Mouse (Mus musculus) small intestine, adult 2 months (tissue): ENCODE results near the gene Dhrs9. TPM values are rescaled to one million over a fixed set of nuclear protein-coding genes. Genes with fewer than 3 reads are reported as not detected.

Experiments used
- H3K27ac ChIP-seq: fragments of 200-500 bp; 2 replicates; pipeline ENCODE4 v1.5.1; 2012; ENCODE audit warnings: low read depth, low read length, control low read depth, inconsistent platforms; ENCODE audit not compliant: insufficient read depth
- H3K27me3 ChIP-seq: fragments of 200-500 bp; 2 replicates; pipeline ENCODE4 v1.6.1; 2012; ENCODE audit warnings: mild to moderate bottlenecking, moderate library complexity, low read length, inconsistent platforms; ENCODE audit not compliant: control insufficient read depth, insufficient read depth
- H3K36me3 ChIP-seq: fragments of 200-500 bp; 2 replicates; pipeline ENCODE4 v1.6.1; 2012; ENCODE audit warnings: mild to moderate bottlenecking, low read length, control low read depth, inconsistent platforms; ENCODE audit not compliant: control insufficient read depth, insufficient read depth
- H3K4me1 ChIP-seq: fragments of 200-500 bp; 2 replicates; pipeline ENCODE4 v1.6.1; 2012; ENCODE audit warnings: low read length, inconsistent platforms, mixed read lengths; ENCODE audit not compliant: control insufficient read depth, insufficient read depth, insufficient read length
- H3K4me3 ChIP-seq: fragments of 200-500 bp; 2 replicates; pipeline ENCODE4 v1.5.1; 2012; ENCODE audit warnings: low read depth, mild to moderate bottlenecking, control low read depth, inconsistent platforms, low read length, moderate library complexity
- CTCF ChIP-seq: fragments of 200-500 bp; IDR thresholded peaks from 2 replicates; pipeline ENCODE4 v1.5.1; 2012; ENCODE audit warnings: low read depth, mild to moderate bottlenecking, control low read depth, inconsistent platforms, low read length, moderate library complexity, mixed read lengths; ENCODE audit not compliant: insufficient replicate concordance, insufficient read length; ENCODE audit errors: extremely low read depth
- POLR2A ChIP-seq: fragments of 200-500 bp; IDR thresholded peaks from 2 replicates; pipeline ENCODE4 v1.6.1; 2012; ENCODE audit warnings: low read depth, mild to moderate bottlenecking, control low read depth, inconsistent platforms, low read length, moderate library complexity
- WGBS: fragments of 180-500 bp; shearing (Covaris S2); methylation state at CpG from one replicate; pipeline ENCODE4 v1.1.7; 2018; 5-methylcytosine and 5-hydroxymethylcytosine counted together
- polyA plus RNA-seq: library from polyadenylated mRNA; depleted of rRNA; stranded (reverse); fragments of >200 nt; gene quantifications from 2 replicates; pipeline ENCODE4 v1.2.3, GENCODE M21; 2012

Dhrs9 gene
- polyA plus RNA-seq, 1 experiment, result 0.34 TPM

DNA sequence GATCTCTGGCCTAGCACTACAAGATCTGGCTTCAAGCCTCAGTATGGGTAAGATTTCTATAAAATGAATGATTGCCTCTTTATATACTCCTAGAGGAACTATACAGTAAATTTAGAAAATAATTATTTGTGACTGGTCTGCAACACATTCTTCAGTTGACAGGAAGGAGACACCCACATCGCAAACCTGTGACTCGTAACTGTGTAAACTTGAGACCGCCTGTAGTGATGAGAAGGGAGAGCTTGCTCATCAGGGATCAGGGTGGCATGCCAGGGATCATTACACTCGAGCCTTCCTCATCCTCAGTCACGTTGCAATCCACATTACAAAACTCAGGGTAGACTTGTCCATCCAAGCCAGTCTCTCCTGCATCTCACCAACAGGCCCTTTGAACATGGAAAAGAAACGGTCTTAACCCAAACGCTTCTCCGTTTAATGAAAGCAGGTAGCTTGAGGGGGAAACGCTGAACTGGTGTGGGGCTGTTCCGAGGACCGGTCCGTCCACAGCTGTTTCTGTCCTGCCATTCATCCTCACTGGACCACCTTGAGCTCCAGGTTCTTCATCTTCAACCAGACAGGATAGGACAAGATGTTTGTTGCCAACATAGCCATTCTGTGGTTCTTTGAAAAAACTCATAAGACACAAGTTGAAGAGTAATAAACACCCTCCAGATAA lies 16.7 kb downstream of the Dhrs9 start:
- no peak for TF ChIP-seq CTCF
- no peak for TF ChIP-seq POLR2A
- Histone ChIP-seq H3K4me3 (no peak overlapping the region), H3K27me3 (no peaks in the 10 kb centered on the region), H3K36me3 (no peaks in the 10 kb centered on the region), H3K4me1 (peaks cover 1% of the 10 kb centered on the region; the same call in 1 of the 2 replicates), H3K27ac (no peak overlapping the region)
- 86% methylated on average over 12 of the region's 12 CpGs for WGBS

DNA sequence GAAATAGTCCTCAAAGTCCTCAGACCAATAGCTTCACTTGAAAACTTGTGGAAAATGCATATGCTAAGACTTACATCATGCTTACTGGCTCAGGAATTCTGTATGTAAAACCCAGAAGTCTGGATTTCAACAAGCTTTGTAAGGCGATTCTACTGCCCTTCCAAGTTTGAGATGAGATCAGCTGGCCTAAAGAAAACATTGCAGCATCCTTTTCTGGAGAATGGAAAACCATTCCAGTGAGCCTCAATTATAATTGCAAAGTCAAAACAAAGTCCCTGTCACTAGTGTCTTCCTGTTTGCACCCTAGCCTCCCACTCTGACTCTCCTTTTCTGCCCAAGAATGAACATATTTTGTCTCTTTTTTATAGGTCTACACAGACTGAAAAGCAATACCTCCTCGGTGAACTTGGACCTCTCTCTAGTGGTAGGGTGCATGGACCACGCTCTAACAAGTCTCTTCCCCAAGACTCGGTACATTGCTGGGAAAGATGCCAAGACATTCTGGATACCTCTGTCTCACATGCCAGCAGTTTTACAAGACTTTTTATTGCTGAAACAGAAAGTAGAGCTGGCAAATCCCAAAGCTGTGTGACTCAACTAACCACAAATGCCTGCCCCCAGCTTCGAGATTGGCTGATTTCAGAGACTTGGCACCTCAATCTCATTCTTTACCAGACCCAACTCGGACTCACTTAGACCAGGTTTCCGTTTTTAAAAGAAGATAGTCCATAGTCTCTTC lies 20.8 kb downstream of the Dhrs9 start:
- Histone ChIP-seq H3K27ac (no peak overlapping the region), H3K36me3 (no peaks in the 10 kb centered on the region), H3K4me1 (peaks cover 1% of the 10 kb centered on the region; the same call in 1 of the 2 replicates), H3K4me3 (no peak overlapping the region), H3K27me3 (no peaks in the 10 kb centered on the region)
- 31% methylated on average over 7 of the region's 7 CpGs for WGBS
- no peak for TF ChIP-seq POLR2A
- no peak for TF ChIP-seq CTCF

DNA sequence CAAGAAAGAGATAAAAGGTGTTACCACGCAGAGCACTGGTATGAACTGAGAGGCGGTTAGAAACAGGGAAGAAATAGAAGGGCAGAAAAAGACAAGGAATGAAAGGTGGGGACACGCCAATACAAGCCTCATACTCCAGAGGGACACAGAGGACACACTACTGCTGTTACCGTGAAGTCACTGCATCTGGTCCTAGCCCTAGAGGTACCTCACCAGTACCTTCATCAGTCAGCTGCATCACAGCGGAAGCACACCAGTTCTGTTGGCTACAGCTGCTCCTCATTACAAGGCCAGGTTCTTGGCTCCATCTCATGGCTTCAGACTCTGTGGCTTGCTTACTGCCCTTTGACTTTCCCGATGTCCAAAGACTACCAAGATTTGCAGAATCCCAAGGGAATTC lies 21.6 kb downstream of the Dhrs9 start:
- Histone ChIP-seq H3K27me3 (no peaks in the 10 kb centered on the region), H3K36me3 (no peaks in the 10 kb centered on the region), H3K27ac (no peak overlapping the region), H3K4me3 (no peak overlapping the region), H3K4me1 (peaks cover 1% of the 10 kb centered on the region; the same call in 1 of the 2 replicates)
- 69% methylated on average over 6 of the region's 6 CpGs for WGBS
- TF ChIP-seq CTCF, result no peak
- no peak for TF ChIP-seq POLR2A

DNA sequence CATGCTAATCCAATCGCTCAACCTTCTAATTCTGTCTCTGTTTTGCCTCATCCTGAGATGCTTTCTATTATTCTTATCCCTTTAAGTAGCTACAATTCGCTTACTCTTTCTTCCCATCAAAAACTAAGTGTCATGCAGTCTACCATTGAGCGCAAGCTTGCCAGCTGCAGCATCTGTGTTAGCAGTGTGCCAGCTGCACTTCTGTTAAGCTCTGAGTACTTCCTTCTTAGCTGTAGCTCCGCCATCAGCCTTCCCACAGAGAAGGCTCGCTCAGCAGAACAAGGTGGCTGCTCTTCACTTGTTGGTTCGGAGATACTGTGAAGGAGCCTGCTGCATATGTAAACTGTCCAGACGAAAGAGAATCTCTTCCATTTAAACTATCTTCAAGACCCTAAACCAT lies 22.1 kb downstream of the Dhrs9 start:
- H3K4me3 ChIP-seq, result no peak overlapping the region
- H3K27me3 ChIP-seq, result no peaks in the 10 kb centered on the region
- H3K4me1 ChIP-seq, result peaks cover 1% of the 10 kb centered on the region; the same call in 1 of the 2 replicates
- H3K36me3 ChIP-seq, result no peaks in the 10 kb centered on the region
- TF ChIP-seq CTCF, result no peak
- no peak for TF ChIP-seq POLR2A
- WGBS, result 87% methylated on average over 7 of the region's 7 CpGs
- H3K27ac ChIP-seq, result no peak overlapping the region

DNA sequence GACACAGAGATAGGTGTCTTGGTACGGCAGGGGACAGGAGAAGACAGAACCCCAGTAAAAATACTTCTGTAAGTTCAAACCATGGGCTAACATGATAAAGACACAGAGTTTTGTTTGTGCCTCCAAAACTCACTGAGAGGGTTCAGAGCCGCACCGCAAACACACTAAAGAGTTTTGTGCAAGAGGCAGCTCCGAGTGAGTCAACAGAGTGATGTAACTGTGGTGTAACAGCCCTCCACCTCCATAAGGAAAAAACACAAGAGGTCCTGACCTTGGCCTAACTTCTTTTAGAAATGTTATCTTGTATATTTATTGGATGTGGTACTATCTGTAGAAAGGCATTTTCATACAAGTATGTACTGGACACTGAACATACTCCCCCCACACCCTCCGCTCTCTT lies 25.4 kb downstream of the Dhrs9 start:
- H3K4me3 ChIP-seq, result no peak overlapping the region
- no peaks in the 10 kb centered on the region for H3K36me3 ChIP-seq
- no peak for TF ChIP-seq CTCF
- TF ChIP-seq POLR2A, result no peak
- peaks cover 1% of the 10 kb centered on the region; the same call in 1 of the 2 replicates for H3K4me1 ChIP-seq
- WGBS, result 82% methylated on average over 5 of the region's 5 CpGs
- no peak overlapping the region for H3K27ac ChIP-seq
- no peaks in the 10 kb centered on the region for H3K27me3 ChIP-seq

DNA sequence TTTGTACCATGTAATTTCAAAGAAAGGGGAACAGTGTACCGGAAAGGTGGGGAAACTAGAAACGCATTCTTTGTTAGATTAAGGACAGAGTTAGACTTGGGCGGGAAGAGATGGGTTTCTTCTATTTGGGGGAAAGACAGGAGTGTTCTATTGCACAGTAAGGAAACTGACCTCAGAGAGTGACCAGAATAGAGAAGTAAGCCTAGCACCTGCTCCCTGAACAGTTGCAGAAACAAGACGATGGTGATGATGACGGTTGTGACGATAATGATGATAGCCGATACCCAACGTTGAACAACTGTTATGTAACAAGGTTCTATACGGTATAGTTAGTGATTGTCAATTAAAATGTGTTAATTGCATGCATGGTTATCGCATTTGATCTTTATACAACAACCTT lies 34.3 kb downstream of the Dhrs9 start:
- WGBS, result 85% methylated on average over 10 of the region's 10 CpGs
- H3K4me1 ChIP-seq, result no peaks in the 10 kb centered on the region
- H3K4me3 ChIP-seq, result no peak overlapping the region
- no peak overlapping the region for H3K27ac ChIP-seq
- H3K36me3 ChIP-seq, result no peaks in the 10 kb centered on the region
- H3K27me3 ChIP-seq, result no peaks in the 10 kb centered on the region
- TF ChIP-seq CTCF (no peak), POLR2A (no peak)

DNA sequence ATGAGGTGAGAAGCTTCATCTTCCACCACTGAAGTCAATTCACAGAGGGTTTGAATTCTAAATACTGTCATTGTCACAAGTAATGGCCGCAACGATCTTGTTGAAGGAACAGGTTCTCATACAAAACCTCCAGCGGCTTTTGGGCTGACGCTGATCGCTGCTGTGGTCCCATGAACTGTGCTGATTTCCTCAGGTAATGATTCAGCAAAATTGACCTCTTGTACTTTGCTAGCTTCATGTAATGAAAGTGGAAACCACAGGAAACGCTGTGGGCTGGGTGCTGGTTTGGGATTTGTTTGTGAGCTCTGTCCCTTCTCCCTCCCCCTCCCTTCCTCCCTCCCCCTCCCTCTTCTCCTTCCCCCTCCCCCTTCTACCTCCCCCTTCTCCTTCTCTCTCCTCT lies 34.8 kb downstream of the Dhrs9 start:
- Histone ChIP-seq H3K4me3 (no peak overlapping the region), H3K4me1 (no peaks in the 10 kb centered on the region), H3K27ac (no peak overlapping the region), H3K36me3 (no peaks in the 10 kb centered on the region), H3K27me3 (no peaks in the 10 kb centered on the region)
- no peak for TF ChIP-seq CTCF
- TF ChIP-seq POLR2A, result no peak
- 69% methylated on average over 6 of the region's 6 CpGs for WGBS
